Mouse (Mus musculus): ENCODE results near the gene Myl12a.

The Myl12a gene

DNA sequence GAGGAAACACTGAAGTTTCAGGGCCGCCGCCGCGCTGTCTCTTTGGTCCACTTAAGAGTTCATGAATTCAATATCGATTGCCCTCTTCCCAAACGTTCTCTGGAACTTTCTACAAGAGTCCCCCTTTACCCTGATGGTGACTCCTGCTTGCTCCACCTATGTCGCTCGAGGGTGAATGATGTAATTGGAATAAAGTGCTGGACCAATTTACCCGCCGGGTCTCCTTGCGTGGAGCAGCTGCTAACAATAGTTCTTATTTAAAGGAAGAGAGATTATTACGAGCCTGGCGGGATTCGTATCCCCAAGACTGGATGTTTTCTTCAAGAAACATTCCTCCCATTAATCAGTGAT lies at the start of gene Myl12a:
Gene Myl12a (minus strand): TSS at position 135 of the 351 bp plus-strand sequence.
- in situ Hi-C loops (cut with MseI, MboI), result no loop called here

DNA sequence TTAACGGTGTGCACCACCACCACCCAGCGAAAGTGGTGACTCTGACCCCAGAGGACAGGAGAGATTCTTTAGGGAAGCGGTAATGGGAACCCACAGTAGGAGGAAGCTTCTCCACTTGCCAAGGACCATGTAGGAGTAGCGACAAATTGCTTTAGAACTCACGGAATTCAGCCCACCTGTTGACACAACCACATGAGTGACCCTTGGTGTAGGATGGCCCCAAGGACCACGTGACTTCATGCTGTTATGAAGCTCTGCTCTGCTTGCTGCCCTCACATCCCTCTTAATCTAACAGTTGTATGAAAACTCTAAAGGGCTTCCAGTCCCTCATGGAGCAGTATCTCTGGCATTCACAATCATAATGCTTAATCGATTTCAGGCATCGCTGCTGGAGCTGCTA lies 46.6 kb upstream of the Myl12a start:
- in situ Hi-C loops (cut with MseI, MboI), result no loop called here

DNA sequence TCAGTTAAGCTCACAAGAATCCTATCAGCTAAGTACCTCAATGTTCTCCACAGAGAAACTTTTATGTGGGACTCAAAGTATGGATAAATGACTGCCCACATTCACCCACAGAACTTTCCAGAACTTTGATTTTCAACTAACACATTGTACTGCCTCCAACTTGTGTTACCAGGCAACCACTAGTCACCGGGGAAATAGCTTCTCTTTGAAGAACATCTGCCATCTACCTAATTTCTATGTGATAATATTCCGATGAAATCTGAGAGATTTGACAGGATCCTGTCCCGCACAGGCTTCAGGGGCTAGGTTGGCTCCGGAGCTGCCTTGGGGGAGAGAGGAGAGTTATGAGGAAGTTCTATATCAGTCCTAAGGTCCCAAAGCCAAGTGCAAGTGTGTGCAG lies 44.2 kb upstream of the Myl12a start:
- in situ Hi-C loops (cut with MseI, MboI), result no loop called here

DNA sequence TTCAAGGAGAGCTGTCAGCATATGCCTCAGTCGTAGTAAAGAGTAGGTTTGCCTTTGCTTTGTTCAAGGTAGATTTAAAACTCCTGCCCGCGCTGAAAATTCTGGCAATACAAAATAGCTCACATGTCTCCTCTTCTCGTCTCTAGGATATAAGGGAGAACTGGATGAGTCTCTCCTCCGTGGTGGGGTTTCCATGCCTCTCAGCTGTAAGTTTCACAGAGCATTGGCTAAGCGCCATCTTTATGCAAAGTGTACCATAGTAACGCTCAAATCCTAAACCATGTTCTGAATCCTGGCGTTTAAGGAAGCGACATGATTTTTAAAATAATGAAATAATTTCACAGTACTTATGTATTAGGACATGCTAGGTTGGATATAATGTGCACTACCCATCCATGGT lies 42.9 kb upstream of the Myl12a start:
- in situ Hi-C loops (cut with MseI, MboI), result no loop called here

DNA sequence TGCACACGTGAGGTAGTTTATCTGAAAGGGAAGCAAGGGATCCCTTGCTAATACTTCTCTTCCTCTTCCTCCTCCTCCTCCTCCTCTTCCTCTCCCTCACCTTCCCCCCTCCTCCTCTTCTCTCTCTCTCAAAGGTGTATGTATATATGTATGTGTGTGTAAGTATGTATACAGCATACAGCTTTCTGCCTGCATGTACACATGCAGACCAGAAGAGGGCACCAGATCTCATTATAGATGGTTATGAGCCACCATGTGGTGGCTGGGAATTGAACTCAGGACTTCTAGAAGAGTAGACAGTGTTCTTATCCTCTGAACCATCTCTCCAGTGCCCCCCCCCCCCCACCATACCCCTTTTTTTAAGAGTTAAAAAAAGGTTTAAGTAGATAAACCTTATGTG lies 40.0 kb upstream of the Myl12a start:
- in situ Hi-C loops (cut with MseI, MboI), result no loop called here

DNA sequence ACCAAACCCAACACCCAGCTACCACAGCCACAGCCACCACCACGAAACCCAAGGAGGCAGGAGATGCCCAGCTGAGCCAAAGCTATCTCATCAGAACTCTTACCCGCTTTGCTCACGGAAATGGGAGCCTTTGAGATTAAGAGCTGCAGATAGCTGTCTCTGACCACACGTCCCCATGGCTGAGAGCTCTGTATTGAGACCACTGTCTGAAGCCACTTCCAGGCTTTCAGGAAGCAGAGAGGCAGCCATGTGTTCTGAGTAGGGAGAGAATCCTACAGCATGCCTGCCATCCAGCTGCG lies 37.9 kb upstream of the Myl12a start:
- in situ Hi-C loops (cut with MseI, MboI), result no loop called here

DNA sequence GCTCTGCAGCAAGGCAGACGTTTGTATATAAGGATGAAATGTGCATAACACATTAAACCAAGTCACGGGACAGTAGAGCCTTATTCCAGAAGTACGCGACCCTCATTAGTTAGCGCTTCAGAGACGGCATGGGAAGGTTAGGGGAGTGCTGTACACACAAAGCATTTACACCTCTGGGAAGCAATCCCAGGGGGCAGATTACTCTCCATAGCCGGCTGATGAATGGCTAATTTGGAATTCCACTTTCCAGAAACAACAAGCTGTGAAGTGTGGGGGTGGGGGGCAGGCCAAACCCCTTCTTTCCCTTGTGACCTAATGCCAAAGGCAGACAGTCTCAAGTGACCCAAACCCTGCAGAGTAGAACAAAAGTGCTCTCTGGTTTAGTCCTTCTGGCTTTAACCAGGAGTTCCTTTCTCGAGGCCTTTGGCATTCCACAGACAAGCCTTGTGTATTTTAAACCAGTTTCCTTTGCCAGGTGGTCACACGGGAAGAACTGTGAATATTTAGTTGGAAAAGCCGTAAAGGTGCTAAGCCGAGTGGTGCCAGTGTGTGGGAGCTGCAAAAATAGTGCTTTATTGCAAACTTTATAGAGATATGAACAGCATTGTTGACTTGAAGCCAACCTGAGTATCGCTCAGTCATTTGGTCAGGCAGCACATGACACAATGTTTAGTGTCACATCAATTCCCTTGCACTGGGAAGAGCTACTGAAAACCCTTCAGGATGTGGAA lies 37.3 kb upstream of the Myl12a start:
- in situ Hi-C loops (cut with MseI, MboI), result no loop called here

DNA sequence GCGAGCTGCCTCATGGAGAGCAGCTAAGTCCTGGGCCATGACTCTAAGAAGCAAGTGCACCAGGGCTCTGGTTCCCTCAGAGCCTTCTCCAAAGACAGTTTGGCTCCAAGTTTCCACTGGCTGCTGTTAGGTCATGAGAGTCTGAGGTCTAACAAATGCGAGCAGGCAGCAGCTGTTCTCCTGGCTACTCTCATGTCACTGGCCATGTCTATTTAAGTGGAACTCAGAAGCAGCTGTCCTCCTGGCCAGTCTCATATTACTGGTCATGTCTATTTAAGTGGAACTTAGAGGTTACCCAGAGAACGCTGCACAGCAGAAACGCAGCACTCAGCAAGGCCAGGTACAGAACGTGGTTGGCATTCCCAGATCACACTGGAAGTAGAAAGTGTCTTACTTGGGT lies 36.1 kb upstream of the Myl12a start:
- in situ Hi-C loops (cut with MseI, MboI), result no loop called here

DNA sequence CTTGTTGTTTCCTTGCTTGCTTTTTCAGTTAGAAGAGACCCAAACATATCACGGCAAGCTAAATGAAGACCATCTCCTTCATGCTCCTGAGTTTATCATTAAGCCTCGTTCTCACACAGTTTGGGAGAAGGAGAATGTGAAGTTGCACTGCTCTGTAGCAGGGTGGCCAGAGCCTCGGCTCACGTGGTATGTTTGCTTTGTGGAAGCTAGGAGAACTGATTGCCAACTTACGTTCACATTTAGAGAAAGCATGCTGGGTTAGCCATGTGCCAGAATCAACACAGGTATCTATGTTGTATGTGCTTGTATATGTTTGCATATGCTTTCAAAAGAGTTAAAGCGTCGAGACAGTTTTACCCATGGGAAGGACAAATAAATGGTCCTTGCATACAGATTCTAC lies 34.5 kb upstream of the Myl12a start:
- in situ Hi-C loops (cut with MseI, MboI), result no loop called here

DNA sequence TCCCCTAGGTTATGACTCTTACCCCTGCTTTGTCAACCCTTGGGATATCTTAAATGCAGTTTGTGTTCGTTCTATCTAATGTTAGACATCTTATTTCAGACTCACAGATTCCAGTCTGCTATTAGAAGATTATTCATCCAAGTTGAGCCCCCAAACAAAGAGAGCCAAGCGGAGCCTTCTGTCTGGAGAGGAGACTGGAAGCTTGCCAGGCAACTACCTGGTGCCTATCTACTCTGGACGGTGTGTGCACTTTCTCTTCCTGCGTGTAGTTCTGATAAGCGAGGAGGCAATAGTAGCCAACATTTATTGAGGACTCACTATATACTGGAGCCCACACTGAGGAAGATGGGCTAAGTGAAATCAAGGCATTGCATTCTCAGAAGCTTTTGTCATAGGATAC lies 31.8 kb upstream of the Myl12a start:
- in situ Hi-C loops (cut with MseI, MboI), result no loop called here

DNA sequence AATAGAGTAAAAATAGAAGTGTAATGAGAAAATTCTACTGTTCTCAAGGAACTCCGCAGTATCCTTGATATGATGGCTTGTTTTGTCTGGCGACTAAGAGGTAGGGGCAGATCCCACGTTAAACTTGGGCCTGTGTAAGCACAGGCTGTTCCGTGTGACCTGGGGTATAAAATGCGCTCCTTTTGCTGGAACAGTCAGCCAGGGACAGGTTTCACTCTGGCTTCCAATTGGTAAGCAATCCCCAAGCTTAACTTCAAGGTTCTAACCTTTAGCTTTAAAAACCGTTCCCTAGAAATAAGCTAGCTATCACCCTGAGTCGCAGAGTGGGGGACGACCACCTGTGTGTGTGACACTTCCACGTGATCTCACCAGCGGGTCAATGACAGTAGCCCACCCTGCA lies 30.0 kb upstream of the Myl12a start:
- in situ Hi-C loops (cut with MseI, MboI), result no loop called here

DNA sequence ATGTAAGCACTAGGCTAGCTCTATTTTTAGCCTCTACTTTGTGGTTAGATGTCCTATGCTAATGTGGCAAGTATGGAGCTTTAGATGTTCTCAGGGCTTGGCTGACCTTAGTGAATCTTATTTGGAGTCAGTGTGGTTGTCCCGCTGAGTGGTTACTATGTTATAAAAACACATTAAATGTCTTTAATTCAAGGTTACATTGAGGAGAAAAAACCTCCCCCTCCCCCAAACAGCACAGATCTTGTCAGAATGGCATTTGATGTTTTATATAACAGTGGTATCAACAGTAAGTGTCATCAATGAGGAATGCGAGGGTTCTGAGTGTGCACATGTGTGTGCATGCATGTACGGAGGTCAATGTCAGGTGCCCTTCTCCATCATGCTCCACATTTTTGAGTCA lies 24.5 kb upstream of the Myl12a start:
- in situ Hi-C loops (cut with MseI, MboI), result no loop called here

DNA sequence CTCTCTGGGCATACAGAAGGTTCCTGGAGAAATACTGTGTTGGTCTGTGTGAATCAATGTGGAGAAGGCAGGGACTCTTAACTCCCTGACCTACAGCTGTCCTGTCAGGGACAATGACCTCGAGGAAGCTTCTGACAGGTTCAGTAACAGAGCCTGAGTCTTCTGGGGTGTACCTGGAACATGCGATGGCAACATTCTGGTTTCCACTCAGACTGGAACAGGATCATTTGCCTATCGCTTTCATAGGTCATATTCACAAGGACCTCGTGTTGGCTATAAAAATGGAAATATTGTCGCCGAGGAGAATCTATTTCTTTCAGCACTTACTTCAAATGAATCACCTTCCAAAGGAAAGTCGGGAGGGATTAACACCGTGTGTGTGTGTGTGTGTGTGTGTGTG lies 23.2 kb upstream of the Myl12a start:
- in situ Hi-C loops (cut with MseI, MboI), result no loop called here

DNA sequence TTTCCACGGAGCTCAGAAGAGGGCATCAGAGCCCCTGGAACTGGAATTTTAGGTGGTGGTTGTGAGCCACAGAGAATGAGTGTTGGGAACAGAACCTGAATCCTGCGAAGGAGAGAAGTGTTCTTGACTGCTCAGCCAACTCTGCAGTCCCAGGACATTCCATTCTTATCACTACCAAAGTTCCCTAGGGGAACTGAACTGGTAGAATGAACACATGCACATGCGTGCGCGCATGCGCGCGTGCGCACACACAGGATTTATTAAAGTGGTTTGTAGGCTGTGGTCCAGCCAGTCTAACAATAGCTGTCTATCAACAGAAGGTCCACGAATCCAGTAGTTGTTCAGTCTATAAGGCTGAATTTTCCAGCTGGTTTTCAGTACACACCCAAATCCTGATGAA lies 21.4 kb upstream of the Myl12a start:
- in situ Hi-C loops (cut with MseI, MboI), result no loop called here

DNA sequence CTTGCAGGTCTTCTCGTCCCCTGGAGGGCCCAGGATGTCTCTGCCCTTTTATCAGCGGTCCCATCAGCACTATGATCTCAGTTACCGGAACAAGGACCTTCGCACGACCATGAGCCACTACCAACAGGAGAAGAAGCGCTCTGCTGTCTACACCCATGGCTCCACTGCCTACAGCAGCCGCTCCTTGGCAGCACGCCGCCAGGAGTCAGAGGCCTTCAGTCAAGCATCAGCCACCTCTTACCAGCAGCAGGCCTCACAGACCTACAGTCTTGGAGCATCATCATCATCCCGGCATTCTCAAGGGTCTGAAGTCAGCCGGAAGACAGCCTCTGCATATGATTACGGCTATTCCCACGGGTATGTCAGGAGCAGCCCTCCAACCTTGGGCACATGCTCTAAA lies 20.2 kb upstream of the Myl12a start:
- in situ Hi-C loops (cut with MseI, MboI), result no loop called here

DNA sequence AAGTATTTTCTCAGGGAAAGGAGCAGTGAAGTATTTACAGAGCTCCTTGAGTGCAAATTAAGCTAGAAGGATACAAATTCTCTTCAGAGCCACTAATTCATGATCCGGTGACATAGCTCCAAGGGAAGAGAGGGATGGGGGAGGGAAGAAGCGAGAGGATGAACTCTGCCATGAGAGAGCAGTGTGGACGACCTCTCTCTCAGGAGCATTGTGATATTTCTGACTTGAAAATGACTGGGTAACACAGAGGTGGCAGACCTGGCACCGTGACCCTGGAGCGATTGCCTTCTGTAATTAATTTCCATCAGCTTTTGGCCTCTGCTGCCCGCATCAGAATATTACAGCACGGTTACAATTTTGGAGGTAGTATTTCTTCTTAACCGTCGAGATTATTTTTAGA lies 17.2 kb upstream of the Myl12a start:
- in situ Hi-C loops (cut with MseI, MboI), result no loop called here

DNA sequence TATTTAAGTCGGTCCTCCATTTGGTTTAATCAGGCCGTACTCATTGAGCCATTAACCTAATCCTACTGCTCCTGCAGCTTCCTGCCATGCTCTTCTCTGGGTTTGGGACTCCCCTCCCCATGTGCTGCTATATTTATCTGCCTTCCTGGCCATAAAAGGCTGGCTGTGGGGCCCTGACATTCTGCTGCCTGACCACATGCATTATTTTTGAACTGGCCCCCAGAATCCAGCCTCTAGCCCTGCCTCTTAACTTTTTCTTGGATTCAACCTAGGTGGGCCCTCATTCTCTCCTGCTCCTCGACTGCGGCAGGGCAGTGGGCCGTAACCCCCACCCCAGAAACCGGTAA lies 16.6 kb upstream of the Myl12a start:
- in situ Hi-C loops (cut with MseI, MboI), result no loop called here

DNA sequence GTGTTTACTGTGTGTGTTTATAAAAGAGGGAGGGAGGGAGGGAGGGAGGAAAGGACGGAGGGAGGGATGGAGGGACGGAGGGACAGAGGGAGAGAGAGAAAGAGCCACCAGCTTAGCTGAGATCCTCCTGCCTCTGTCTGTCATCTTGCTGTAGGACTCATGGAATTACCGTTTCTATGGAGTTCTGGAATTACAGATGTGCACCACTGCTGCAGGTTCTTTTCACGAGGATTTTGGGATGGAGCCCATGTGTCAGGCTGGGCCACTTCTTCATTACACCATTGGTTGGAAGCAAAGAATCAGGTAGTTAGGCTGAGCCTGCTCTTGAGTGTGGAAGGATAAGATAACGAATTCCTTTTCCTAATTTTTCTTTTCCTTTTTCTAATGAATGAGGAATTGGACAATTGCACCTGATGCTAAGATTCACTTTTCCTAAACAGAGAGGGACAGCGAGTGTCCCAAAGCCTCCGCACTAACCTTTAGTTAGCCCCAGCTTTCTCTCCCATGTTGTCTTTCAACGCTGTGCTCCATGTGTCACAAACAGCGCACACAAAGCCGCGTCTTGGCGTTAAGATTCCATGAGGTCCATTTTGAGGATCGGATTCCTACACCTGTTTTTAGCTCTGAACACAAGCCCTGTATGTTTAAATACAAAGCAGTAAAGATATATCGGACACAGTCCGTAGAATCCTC lies 16.1 kb upstream of the Myl12a start:
- in situ Hi-C loops (cut with MseI, MboI), result no loop called here

DNA sequence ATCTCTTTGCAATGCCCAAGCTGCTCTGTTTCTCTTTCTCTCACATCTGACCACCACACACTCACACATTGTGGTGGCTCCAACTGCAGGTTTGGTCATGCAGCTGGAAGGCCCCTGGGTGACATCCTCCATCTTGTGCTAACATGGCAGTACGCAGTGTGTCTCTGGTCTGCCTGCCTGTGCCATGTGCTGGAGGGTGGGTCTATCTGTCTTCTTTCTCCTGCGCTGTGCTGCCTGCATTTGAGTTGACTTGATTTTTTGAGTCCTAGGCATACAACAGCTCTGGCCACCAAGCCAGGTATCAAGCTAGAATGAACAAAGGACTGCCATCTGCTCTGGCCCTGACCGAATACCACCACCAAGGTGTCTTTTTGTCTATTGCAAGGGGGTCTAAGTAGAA lies 15.5 kb upstream of the Myl12a start:
- in situ Hi-C loops (cut with MseI, MboI), result no loop called here

DNA sequence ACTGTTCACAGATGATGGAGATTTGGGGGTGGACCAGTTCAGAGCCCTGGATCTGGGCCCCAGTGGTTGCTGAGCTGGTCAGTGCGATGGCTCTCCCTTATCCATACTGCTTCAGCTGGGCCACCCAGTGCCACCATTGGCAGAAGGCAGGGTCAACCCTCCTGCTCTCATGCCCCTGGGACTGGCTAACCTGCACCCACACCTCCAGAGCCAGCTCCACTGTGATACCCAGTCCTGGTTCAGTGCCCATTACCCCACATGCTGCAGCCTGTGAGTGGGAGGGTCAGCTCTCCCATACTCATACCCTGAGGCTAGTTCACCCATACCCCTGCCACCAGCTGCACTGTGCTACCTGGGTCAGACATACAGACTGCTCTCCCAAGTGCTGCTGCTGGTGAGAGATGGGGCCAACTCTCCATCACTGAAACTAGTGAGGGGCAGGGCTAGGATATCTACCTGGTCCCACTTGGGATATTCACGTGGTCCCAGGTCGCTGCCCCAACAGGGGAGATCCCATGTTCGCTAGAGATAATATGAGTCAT lies 14.8 kb upstream of the Myl12a start:
- in situ Hi-C loops (cut with MseI, MboI), result no loop called here

DNA sequence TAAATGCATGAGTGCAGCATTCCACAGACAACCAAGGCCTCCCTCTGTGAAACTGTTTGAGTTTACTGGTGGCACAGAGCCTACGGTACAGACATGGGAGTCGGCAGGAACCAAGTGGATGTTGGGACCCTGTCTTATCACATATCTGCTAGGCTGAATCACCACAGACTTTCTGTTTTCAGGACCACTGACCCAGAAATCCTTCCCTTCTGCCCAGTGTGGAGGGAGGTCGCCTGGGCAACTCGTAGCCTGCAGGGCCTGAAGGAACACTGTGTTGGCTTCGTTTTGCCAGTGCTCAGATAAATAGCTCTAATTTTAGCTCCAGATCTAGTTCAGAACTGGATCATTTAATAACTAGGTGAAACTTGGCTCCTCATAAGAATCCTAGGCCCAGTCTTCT lies 12.2 kb upstream of the Myl12a start:
- in situ Hi-C loops (cut with MseI, MboI), result no loop called here

DNA sequence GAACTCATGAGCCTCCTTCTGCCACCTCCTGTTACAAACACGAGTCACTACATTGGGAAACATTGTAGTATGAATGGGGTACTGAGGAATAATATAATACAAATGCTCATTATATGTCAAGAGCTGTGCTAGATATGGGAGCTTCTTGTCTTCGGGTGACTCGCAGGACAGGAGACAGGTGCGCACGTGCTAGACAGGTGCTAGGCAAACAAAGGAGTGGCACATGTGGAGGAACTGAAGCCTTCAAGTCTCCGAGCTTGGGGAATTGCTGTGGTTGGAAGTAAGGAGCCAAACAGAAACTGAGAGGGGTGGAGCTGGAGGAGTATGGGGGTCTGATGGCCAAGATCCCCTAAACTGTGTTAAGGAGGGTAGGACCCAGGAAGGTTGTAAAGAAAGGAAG lies 10.4 kb upstream of the Myl12a start:
- in situ Hi-C loops (cut with MseI, MboI), result no loop called here

DNA sequence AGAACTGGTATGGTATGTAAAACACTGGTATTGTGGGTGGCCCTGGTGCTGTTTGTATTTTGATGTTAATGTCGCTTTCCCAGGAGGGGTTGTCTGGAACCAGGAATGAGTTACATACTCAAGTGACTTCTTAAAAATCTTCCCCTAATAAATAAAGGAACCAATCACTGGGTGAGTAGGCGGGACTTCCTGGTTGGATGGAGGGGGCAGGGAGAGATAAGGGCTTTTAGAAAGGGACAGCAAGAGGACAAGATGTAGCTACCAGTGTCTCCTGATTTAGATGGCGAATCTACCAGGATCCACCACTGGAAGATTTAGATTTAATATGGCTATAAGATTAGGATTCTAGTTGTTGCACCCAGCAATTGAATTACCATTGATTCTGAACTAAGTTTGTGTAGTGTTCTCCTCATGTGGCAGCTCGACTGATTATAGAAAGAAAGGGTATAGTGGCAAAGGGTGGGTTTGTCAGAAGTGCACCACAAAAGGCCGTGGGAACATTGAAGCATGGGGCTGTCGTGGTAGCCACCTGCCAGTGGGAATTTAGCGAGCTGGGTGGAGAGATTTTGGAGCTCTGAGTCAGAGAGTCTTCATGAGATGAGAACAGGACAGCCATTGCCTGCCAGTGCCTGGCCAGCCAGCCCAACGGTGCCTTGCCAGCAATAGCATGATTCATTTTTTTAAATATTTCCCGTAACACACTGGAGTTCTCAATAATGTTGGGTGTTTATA lies 9.4 kb upstream of the Myl12a start:
- in situ Hi-C loops (cut with MseI, MboI), result no loop called here

Measured in mouse trophoblast stem cell (cell line).